Mouse (Mus musculus) layer of hippocampus, adult 2 months (tissue): ENCODE results near the gene Aunip. TPM values are rescaled to one million over a fixed set of nuclear protein-coding genes. Genes with fewer than 3 reads are reported as not detected.
A peak's percentile ranks its signal among the peaks of the same experiment; 100 is the strongest.

Experiments used
- DNase-seq, 2 experiments: peaks; one replicate each; pipeline ENCODE4 v3.0.0; 2022; ENCODE audit warnings: low spot score in 2 of 2
- H3K27ac ChIP-seq: fragments of 200-600 bp; 2 replicates; pipeline ENCODE4 v1.8.1; 2022
- H3K4me3 ChIP-seq: fragments of 200-600 bp; 2 replicates; pipeline ENCODE4 v1.8.1; 2022; ENCODE audit warnings: mild to moderate bottlenecking
- CTCF ChIP-seq: fragments of 200-600 bp; conservative IDR thresholded peaks from 2 replicates; pipeline ENCODE4 v1.8.1; 2022; ENCODE audit warnings: antibody characterized with exemption, mild to moderate bottlenecking, moderate library complexity
- microRNA-seq, 2 experiments: library from miRNA; unstranded; fragments of <30 nt; microRNA quantifications; one replicate each; pipeline ENCODE4 v1.2.0; 2021
- total RNA-seq, 2 experiments: library from RNA; stranded (reverse); gene quantifications; 2 replicates each; pipeline ENCODE4 v1.2.3; 2021

The Aunip gene
- total RNA-seq, 2 experiments from 2014 or later, result 0.56 to 0.67 TPM

GRCm38 (mm10) chr4:134557626-134558249, 46.9 kb downstream of the Aunip start:
- TF ChIP-seq CTCF, result peak; percentile 22
- peak overlapping the region; percentile 28; the same call in 1 of the 2 replicates for H3K27ac ChIP-seq

GRCm38 (mm10) chr4:134558570-134559113, 47.8 kb downstream of the Aunip start:
- Histone ChIP-seq H3K27ac (no peak overlapping the region), H3K4me3 (no peak overlapping the region)
- TF ChIP-seq CTCF, result no peak
- DNase-seq, result no peak

More at GRCm38 (mm10) chr4:134557626-134558249, 46.9 kb downstream of the Aunip start:
- DNase-seq, result no peak
- no peak overlapping the region for H3K4me3 ChIP-seq

GRCm38 (mm10) chr4:134559154-134559553, 48.4 kb downstream of the Aunip start:
- Histone ChIP-seq H3K4me3 (no peak overlapping the region), H3K27ac (no peak overlapping the region)
- no peak for TF ChIP-seq CTCF
- no peak for DNase-seq

- TF ChIP-seq CTCF, result no peak
- no peak overlapping the region for H3K27ac ChIP-seq
- no peak overlapping the region for H3K4me3 ChIP-seq
- DNase-seq, result no peak
Measured at GRCm38 (mm10) chr4:134560699-134561098, 49.9 kb downstream of the Aunip start.

- DNase-seq, result no peak
- no peak overlapping the region for H3K27ac ChIP-seq
- no peak overlapping the region for H3K4me3 ChIP-seq
- no peak for TF ChIP-seq CTCF
Measured at GRCm38 (mm10) chr4:134562014-134562413, 51.2 kb downstream of the Aunip start.

GRCm38 (mm10) chr4:134563624-134564023, 52.8 kb downstream of the Aunip start:
- Histone ChIP-seq H3K27ac (no peak overlapping the region), H3K4me3 (no peak overlapping the region)
- TF ChIP-seq CTCF, result no peak
- DNase-seq, result no peak

- H3K4me3 ChIP-seq, result no peak overlapping the region
- no peak for DNase-seq
- no peak for TF ChIP-seq CTCF
- no peak overlapping the region for H3K27ac ChIP-seq
Measured at GRCm38 (mm10) chr4:134564093-134564492, 53.3 kb downstream of the Aunip start.

GRCm38 (mm10) chr4:134567377-134568226, 56.8 kb downstream of the Aunip start:
- no peak for TF ChIP-seq CTCF
- no peak overlapping the region for H3K4me3 ChIP-seq
- 0 out of 2 replicates have a peak overlapping the region, but pooled peaks have one; percentile 11 for H3K27ac ChIP-seq
- no peak for DNase-seq

- TF ChIP-seq CTCF, result peak; percentile 73
- DNase-seq, result no peak
- no peak overlapping the region for H3K4me3 ChIP-seq
- H3K27ac ChIP-seq, result no peak overlapping the region
Measured at GRCm38 (mm10) chr4:134569205-134569604, 58.4 kb downstream of the Aunip start.

- Histone ChIP-seq H3K4me3 (no peak overlapping the region), H3K27ac (no peak overlapping the region)
- no peak for TF ChIP-seq CTCF
- DNase-seq, result no peak
Measured at GRCm38 (mm10) chr4:134569831-134570230, 59.0 kb downstream of the Aunip start.

- Histone ChIP-seq H3K27ac (no peak overlapping the region), H3K4me3 (no peak overlapping the region)
- TF ChIP-seq CTCF, result no peak
- no peak for DNase-seq
Measured at GRCm38 (mm10) chr4:134570704-134571451, 60.1 kb downstream of the Aunip start.

- Histone ChIP-seq H3K4me3 (no peak overlapping the region), H3K27ac (no peak overlapping the region)
- no peak for TF ChIP-seq CTCF
- DNase-seq, result no peak
Measured at GRCm38 (mm10) chr4:134572449-134573300, 61.9 kb downstream of the Aunip start.

Small RNA genes within 50 kb of the gene (microRNA-seq; reads per million reads assigned to microRNA genes)
- gene Gm23634 (0.18 to 0.64 reads per million in 2 experiments), gene Mir6403 (0 reads per million in 2 experiments)

Other genes with a start within 250 kb of the Aunip start
- 10 to 100 TPM; 16.9 to 18.6 TPM for gene Pdik1l, start 223.1 kb upstream of the Aunip start, total RNA-seq
- gene Trim63, start 195.9 kb upstream of the Aunip start, total RNA-seq, result not detected
- not detected for gene Slc30a2, start 167.8 kb upstream of the Aunip start, total RNA-seq
- 10 to 100 TPM; 44.7 to 46.5 TPM for gene Extl1, start 127.1 kb upstream of the Aunip start, total RNA-seq
- 1 to 10 TPM; 6.6 to 9.0 TPM for gene Pafah2, start 114.7 kb upstream of the Aunip start, total RNA-seq
- gene Stmn1, start 42.7 kb upstream of the Aunip start, total RNA-seq, result 100 to 1,000 TPM; 362 to 369 TPM
- gene Paqr7, start 14.3 kb upstream of the Aunip start, total RNA-seq, result 10 to 100 TPM; 60.2 to 64.7 TPM
- gene Mtfr1l, start 24.4 kb downstream of the Aunip start, total RNA-seq, result 10 to 100 TPM; 69.3 to 72.5 TPM
- gene Selenon, start 41.2 kb downstream of the Aunip start, total RNA-seq, result 10 to 100 TPM; 17.3 to 19.7 TPM
- gene Man1c1, start 193.3 kb downstream of the Aunip start, total RNA-seq, result 10 to 100 TPM; 22.1 to 25.1 TPM